Mouse (Mus musculus): Measurements from ENCODE around the gene Ube2e1.
"Not testable (repeated sequence)": the region's sequence is repeated elsewhere in the genome, so short reads cannot be mapped to it uniquely, and the experiment has no call there.

Ube2e1 gene

DNA sequence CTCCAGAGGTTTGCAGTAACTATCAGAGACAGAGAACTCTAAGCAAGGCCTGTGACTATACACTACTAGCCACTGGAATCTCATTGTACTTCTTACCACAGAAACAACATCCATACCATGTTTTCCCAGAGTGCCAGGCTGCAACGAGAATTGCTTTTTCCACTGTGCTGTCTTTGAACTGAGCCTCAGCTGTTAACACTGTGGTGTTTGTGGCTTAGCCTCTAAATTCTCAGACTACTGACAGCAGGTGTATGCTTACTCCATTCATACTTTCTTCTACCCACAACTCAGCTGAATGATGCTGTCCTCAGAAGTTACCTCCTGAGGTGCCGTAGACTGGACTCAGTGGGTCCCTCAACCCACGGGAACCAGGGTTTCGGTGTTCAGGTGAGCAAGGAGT lies 89.9 kb downstream of the Ube2e1 start:
- no peak for DNase-seq (ENCODE audit: low spot score)

- no peak for DNase-seq (ENCODE audit: low spot score)
Measured at GRCm38 (mm10) chr14:18240132-18240531, 91.5 kb downstream of the Ube2e1 start.

DNA sequence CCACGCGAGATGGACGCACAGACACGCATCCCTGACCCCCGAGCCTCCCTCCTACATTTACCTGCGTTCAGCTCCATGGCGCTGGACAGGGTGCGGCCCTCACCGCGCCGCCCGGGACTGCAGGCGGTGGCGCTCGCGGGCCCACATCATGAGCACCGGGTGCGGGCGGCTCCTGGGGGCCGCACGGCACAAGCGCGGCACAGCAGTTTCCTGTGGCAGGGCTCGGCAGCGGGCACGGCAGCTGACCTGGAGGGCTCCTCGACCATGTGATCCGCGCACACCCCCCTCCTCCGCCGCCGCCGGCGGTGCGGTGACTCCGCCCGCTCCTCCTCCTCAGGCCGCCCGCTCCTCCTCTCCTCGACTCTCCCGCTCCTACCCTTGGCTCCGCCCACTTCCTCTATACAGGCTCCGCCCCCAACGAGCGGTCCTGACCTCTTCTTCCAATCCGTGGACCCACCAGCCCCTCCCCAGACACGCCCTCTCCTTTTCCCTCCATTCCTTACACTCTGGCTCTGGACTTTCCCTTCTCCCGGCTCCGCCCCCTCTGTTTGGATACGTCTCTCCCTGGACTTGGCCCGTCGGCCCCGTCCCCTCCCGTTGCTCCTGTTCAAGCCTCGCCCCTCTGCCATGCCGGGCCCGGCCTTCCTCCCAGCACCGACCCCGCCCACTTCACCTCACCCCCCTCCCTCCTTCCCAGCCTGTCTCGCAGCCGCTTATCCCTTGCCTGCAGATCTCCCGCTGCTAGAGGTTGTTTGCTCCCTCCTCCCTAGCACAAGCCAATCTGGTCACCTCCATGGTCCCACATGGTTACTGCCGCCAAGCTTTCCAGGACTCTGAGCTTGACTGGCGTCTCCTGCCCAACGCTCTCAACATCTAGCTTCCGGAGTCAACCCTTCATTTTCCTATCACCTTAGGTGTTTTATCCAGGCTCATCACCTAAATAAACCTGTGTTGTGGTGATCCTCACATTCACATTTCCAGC lies 92.6 kb downstream of the Ube2e1 start, which contains the start of gene Nr1d2:
Gene Nr1d2 (minus strand): TSS at position 378 of the 982 bp plus-strand sequence.
- peak; percentile 99 for DNase-seq (ENCODE audit: low spot score)

- DNase-seq (ENCODE audit: low spot score) = peak; percentile 98
Measured at GRCm38 (mm10) chr14:18238131-18238749, 93.4 kb downstream of the Ube2e1 start.

DNA sequence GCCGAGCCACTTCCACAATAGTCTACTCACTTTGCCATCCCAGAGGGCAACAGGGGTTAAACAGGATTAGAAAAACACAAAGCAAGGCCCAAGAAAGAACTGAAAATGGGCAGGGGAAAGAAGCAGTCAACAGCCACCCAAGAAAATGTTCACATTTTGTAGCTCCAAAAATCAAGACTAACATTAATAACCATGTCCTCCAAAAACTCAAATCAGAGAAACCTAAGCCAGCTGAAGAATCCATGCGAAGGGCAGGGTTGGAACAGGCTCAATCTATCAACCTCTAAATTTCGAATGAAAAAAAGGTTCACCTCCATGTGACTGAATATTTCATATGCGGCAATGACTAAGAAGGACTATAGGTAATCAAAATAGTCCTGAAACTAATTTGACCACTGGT lies 94.3 kb downstream of the Ube2e1 start:
- no peak for DNase-seq (ENCODE audit: low spot score)

DNA sequence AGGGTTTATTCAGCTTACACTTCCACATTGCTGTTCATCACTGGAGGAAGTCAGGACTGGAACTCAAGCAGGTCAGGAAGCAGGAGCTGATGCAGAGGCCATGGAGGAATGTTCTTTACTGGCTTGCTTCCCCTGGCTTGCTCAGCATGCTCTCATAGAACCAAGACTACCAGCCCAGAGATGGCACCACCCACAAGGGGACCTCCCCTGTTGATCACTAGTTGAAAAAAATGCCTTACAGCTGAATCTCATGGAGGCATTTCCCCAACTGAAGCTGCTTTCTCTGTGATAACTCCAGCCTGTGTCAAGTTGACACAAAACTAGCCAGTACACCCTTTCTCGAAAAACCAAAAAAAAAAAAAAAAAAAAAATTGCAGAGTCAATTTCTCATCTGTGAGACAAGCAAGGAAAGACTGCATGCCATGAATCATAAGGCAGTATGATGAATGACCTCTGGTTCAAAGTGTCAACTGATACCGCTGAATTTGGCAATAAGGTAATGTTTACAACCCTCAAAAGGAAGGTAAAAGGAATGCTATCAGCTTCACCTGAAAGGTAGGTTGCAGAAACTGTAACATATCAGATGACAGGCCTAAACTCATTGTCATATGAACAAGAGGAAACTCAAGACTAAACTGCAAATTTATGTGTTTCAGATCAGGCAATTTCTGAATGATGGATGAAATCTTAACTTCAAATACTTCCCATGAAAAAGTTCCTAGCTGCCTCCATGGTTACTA lies 95.0 kb downstream of the Ube2e1 start:
- DNase-seq (ENCODE audit: low spot score) = not testable (repeated sequence)

- no peak for DNase-seq (ENCODE audit: low spot score)
Measured at GRCm38 (mm10) chr14:18233981-18234960, 97.4 kb downstream of the Ube2e1 start.

DNA sequence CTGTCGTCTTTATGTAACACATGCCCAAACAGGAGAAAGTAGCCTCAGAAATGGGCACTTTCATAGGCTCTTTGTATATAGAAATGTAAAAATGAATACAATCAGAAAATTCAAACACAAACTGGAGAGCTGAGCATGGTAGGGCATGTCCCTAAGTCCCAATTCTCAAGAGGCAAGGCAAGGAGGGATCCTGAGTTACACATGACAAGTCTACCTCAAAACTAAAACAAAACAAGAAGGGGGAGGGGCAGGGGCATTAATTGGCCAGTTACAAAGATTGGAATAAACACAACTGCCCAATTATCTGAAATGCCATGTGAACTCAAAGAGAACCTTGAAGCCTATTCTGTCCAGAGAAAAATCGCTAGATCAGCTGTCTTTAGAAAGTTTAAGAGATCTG lies 98.6 kb downstream of the Ube2e1 start:
- no peak for DNase-seq (ENCODE audit: low spot score)

Measured in ovary, postnatal 36 days (tissue).